In genomic region chr7:71491128-71491527, GRCm38 (mm10) we compare ENCODE assay signal across 25 mouse cellular contexts.
DNase-seq lines count a peak whose midpoint lies in the region; ATAC-seq and TF ChIP-seq lines count a peak whose summit lies in the region.
"Had no signal": no experiment of that assay in that cellular context is flagged by ENCODE, and none has a peak within 500 bp of the region (broad histone marks: within the 10 kb centered on the region; RNA-seq: fewer than 3 reads in every experiment).

No protein-coding gene starts in this region.

- POLR2A ChIA-PET in Patski (lab: Charles Lee) = no interaction called here

- in situ Hi-C loops in Patski (cut with MboI; ENCODE audit: low pct_unique_long_range_greater_than_20kb) = no loop called here

- no peaks in the 10 kb centered on the region for H3K27me3 ChIP-seq in midbrain, embryonic 11.5 days (ENCODE audit: control insufficient read depth, insufficient read depth, low read length)
- no peaks in the 10 kb centered on the region for H3K27me3 ChIP-seq in midbrain, embryonic 16.5 days (ENCODE audit: control insufficient read depth, insufficient read depth, low read depth, low read length)
- H3K27me3 ChIP-seq in Patski = no peaks in the 10 kb centered on the region
- H3K27me3 ChIP-seq: embryonic facial prominence, embryonic 12.5 days; embryonic facial prominence, embryonic 15.5 days; heart, embryonic 12.5 days; heart, embryonic 15.5 days; hindbrain, embryonic 12.5 days had no signal

- no peaks in the 10 kb centered on the region for H3K36me3 ChIP-seq in midbrain, embryonic 11.5 days (ENCODE audit: control insufficient read depth, insufficient read depth, low read length)
- H3K36me3 ChIP-seq in midbrain, embryonic 16.5 days (ENCODE audit: control insufficient read depth, insufficient read depth, low read length) = no peaks in the 10 kb centered on the region
- H3K36me3 ChIP-seq: embryonic facial prominence, embryonic 12.5 days; embryonic facial prominence, embryonic 15.5 days; heart, embryonic 12.5 days; heart, embryonic 15.5 days; hindbrain, embryonic 12.5 days had no signal

- no peak for ATAC-seq in midbrain, embryonic 11.5 days (ENCODE audit: low FRiP score)
- ATAC-seq in midbrain, embryonic 16.5 days = no peak
- peak; percentile 35 for ATAC-seq in Patski
- ATAC-seq: forebrain, embryonic 14.5 days; forebrain, postnatal 0 days; intestine, postnatal 0 days had no signal

- intact Hi-C loops in heart, postnatal 25 days (cut with DNase I) = no loop called here

- TF ChIP-seq CTCF in Patski (IDR thresholded peaks at IDR 0.05) = no peak

- H3K4me1 ChIP-seq in midbrain, embryonic 11.5 days (ENCODE audit: control insufficient read depth, insufficient read depth, low read length) = no peaks in the 10 kb centered on the region
- H3K4me1 ChIP-seq in midbrain, embryonic 16.5 days (ENCODE audit: control insufficient read depth, insufficient read depth, low read length) = no peaks in the 10 kb centered on the region
- H3K4me1 ChIP-seq: embryonic facial prominence, embryonic 12.5 days; embryonic facial prominence, embryonic 15.5 days; heart, embryonic 12.5 days; heart, embryonic 15.5 days; hindbrain, embryonic 12.5 days had no signal

- CTCF ChIA-PET in Patski (lab: Charles Lee) = interaction anchor here (1.1 to 1.6 kb wide), 2 partner anchors 12 to 35 kb away, joined by 3 to 4 read pairs; no protein-coding TSS in a partner anchor

- no peaks in the 10 kb centered on the region for H3K9me3 ChIP-seq in midbrain, embryonic 11.5 days (ENCODE audit: control insufficient read depth, low read length)
- H3K9me3 ChIP-seq in midbrain, embryonic 16.5 days (replicated peaks; ENCODE audit: control insufficient read depth, low read length, poor library complexity, severe bottlenecking) = no peaks in the 10 kb centered on the region
- H3K9me3 ChIP-seq: embryonic facial prominence, embryonic 12.5 days; embryonic facial prominence, embryonic 15.5 days; heart, embryonic 12.5 days; heart, embryonic 15.5 days; hindbrain, embryonic 12.5 days had no signal

- H3K4me2 ChIP-seq in midbrain, embryonic 11.5 days = no peak overlapping the region
- H3K4me2 ChIP-seq in midbrain, embryonic 16.5 days (ENCODE audit: low read length) = no peak overlapping the region
- H3K4me2 ChIP-seq: embryonic facial prominence, embryonic 12.5 days; embryonic facial prominence, embryonic 15.5 days; heart, embryonic 12.5 days; heart, embryonic 15.5 days; hindbrain, embryonic 12.5 days had no signal

- 81% methylated on average over 4 of the region's 4 CpGs for WGBS in midbrain, embryonic 11.5 days
- WGBS in midbrain, embryonic 16.5 days = 73% methylated on average over 4 of the region's 4 CpGs

- no peak overlapping the region for H3K27ac ChIP-seq in midbrain, embryonic 11.5 days (ENCODE audit: low read depth, low read length)
- no peak overlapping the region for H3K27ac ChIP-seq in midbrain, embryonic 16.5 days (ENCODE audit: low read length)
- H3K27ac ChIP-seq: embryonic facial prominence, embryonic 12.5 days; embryonic facial prominence, embryonic 15.5 days; gastrocnemius, adult 2 months; heart, embryonic 15.5 days; hindbrain, embryonic 12.5 days had no signal

- peak; percentile 59 to 64 for DNase-seq in cerebellum, postnatal 10 days
- no peak for DNase-seq in cerebellum, postnatal 4 days (ENCODE audit: low spot score in 2 of 2)
- DNase-seq in heart, adult 11 months = peak; percentile 58
- DNase-seq in heart, postnatal 25 days (ENCODE audit: low spot score) = no peak
- DNase-seq in midbrain, embryonic 11.5 days (ENCODE audit: low spot score, missing footprints) = peak; percentile 54
- DNase-seq in Patski (ENCODE audit: low read depth, low spot score) = no peak
- DNase-seq in kidney, postnatal 25 days = no peak
- DNase-seq: adrenal gland, postnatal 10 days; adrenal gland, postnatal 36 days; cerebellum, adult 11-12 months; cerebellum, adult 8-10 months; forebrain, postnatal 0 days; gastrocnemius, adult 2 months; gastrocnemius, postnatal 14 days; heart, adult 18-20 months; heart, postnatal 10 days; heart, postnatal 4 days had no signal

- H3K4me3 ChIP-seq in midbrain, embryonic 11.5 days (ENCODE audit: low read depth, low read length) = no peak overlapping the region
- H3K4me3 ChIP-seq in midbrain, embryonic 16.5 days (ENCODE audit: low read depth, low read length) = no peak overlapping the region
- H3K4me3 ChIP-seq: embryonic facial prominence, embryonic 12.5 days; embryonic facial prominence, embryonic 15.5 days; gastrocnemius, adult 2 months; heart, embryonic 12.5 days; heart, embryonic 15.5 days; hindbrain, embryonic 12.5 days had no signal

- no peak overlapping the region for H3K9ac ChIP-seq in midbrain, embryonic 11.5 days (ENCODE audit: low read length)
- H3K9ac ChIP-seq in midbrain, embryonic 16.5 days (ENCODE audit: low read depth, low read length) = no peak overlapping the region
- H3K9ac ChIP-seq: embryonic facial prominence, embryonic 12.5 days; embryonic facial prominence, embryonic 15.5 days; forebrain, postnatal 0 days; heart, embryonic 12.5 days; heart, embryonic 15.5 days; hindbrain, embryonic 12.5 days had no signal

Comparison
In these comparisons a context has a peak if more than half of its experiments do, and no peak if none do; other contexts are left out.
1. DNase-seq: peak in cerebellum, postnatal 10 days (2 of 2), heart, adult 11 months (single experiment) and midbrain, embryonic 11.5 days (single experiment); none in cerebellum, postnatal 4 days (0 of 2), heart, postnatal 25 days (single experiment), Patski (single experiment) and kidney, postnatal 25 days (0 of 2).